Mouse (Mus musculus) duodenum, adult 2 months (tissue): Measurements from ENCODE around the gene Tmem254a. TPM values are rescaled to one million over a fixed set of nuclear protein-coding genes. Genes with fewer than 3 reads are reported as not detected.

Source experiments
- polyA plus RNA-seq: library from polyadenylated mRNA; depleted of rRNA; stranded (reverse); fragments of >200 nt; gene quantifications from 2 replicates; pipeline ENCODE4 v1.2.3, GENCODE M21; 2012; ENCODE audit warnings: low replicate concordance; rRNA removed

Tmem254a gene
- 9.5 and 17.0 TPM in 2 replicates for polyA plus RNA-seq

GRCm38 (mm10) chr14:25927562-25927881, at the start of gene Tmem254a:
Gene Tmem254a, minus strand, starts transcription at chr14:25927672.

GRCm38 (mm10) chr14:25938004-25938403, 10.5 kb upstream of the Tmem254a start, which contains the start of gene Cphx1:
Gene Cphx1, plus strand, starts transcription at chr14:25938304.

DNA sequence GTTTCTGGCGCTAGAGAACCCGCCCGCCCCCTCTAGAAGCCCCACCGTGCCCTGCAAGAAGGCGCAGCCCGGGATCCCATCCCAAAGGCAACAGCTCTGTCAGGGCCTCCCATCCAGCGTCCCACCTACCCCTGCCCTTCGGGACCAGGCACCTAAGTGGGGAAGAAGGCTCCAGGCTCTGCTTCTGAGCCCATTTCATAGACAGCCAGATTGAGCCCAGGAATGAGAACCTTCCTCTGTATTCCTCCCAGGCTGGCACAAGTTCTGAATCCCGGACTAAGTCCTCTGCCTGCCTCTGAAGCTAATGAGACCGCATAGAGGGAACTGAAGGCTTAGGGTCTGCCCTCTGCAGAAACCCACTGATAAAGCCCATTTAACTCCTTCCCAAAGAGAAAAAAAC, 24.5 kb downstream of the Tmem254a start, which contains the start of gene Plac9a:
Plac9a (minus strand) TSS at position 101 of the 400 bp plus-strand sequence.

Other genes starting within 250 kb of the Tmem254a start
- gene Ppif, start 233.5 kb downstream of the Tmem254a start, polyA plus RNA-seq, result 146 and 186 TPM in 2 replicates
- gene Zcchc24, start 158.6 kb downstream of the Tmem254a start, polyA plus RNA-seq, result 8.3 and 9.9 TPM in 2 replicates
- gene Anxa11, start 85.5 kb downstream of the Tmem254a start, polyA plus RNA-seq, result 155 and 185 TPM in 2 replicates
- not detected in 2 replicates for gene Plac9a, start 24.6 kb downstream of the Tmem254a start, polyA plus RNA-seq
- gene Cphx1, start 10.6 kb upstream of the Tmem254a start, polyA plus RNA-seq, result 0.07 TPM in 1 of 2 replicates, not detected in the other
- gene Duxbl1, start 50.9 kb upstream of the Tmem254a start, polyA plus RNA-seq, result 0.13 and 0.39 TPM in 2 replicates
- 53.7 and 61.9 TPM in 2 replicates for gene Gm9780, start 115.0 kb upstream of the Tmem254a start, polyA plus RNA-seq
- 22.5 and 26.5 TPM in 2 replicates for gene Tmem254c, start 139.7 kb upstream of the Tmem254a start, polyA plus RNA-seq
- not detected in 2 replicates for gene Cphx2, start 153.8 kb upstream of the Tmem254a start, polyA plus RNA-seq
- not detected in 2 replicates for gene Cphx3, start 154.6 kb upstream of the Tmem254a start, polyA plus RNA-seq
- gene Duxbl2, start 190.7 kb upstream of the Tmem254a start, polyA plus RNA-seq, result not detected in 2 replicates